Comparison of ENCODE assay signal across 7 mouse cellular contexts in genomic region chr2:158795043-158795442, GRCm38 (mm10). TPM values are rescaled to one million over a fixed set of nuclear protein-coding genes. Genes with fewer than 3 reads are reported as not detected.
A peak's percentile ranks its signal among the peaks of the same experiment; 100 is the strongest.
DNase-seq lines count a peak whose midpoint lies in the region; ATAC-seq and TF ChIP-seq lines count a peak whose summit lies in the region.

No protein-coding gene starts in this region.

- no peaks in the 10 kb centered on the region for H3K9me3 ChIP-seq in neural tube, embryonic 14.5 days (ENCODE audit: control insufficient read depth, low read length)

- TF ChIP-seq CTCF in left cerebral cortex, adult 2 months (IDR thresholded peaks at IDR 0.05): no peak
- no peak for TF ChIP-seq CTCF in embryonic fibroblast, embryonic 13.5 days (IDR thresholded peaks at IDR 0.05; ENCODE audit: borderline replicate concordance, insufficient read depth, low read length)

- peaks cover 3% of the 10 kb centered on the region; the same call in 1 of the 2 replicates for H3K4me1 ChIP-seq in embryonic fibroblast, embryonic 13.5 days (ENCODE audit: control insufficient read depth, insufficient read depth, low read length)
- H3K4me1 ChIP-seq in neural tube, embryonic 14.5 days (ENCODE audit: control insufficient read depth, insufficient read depth, low read length): peaks cover 9% of the 10 kb centered on the region; the same call in 1 of the 2 replicates

- intact Hi-C loops in left cerebral cortex, adult 2 months (cut with DNase I): loop anchor here (2.0 to 10.0 kb wide), 2 partner anchors 26 to 1800 kb away; partner anchors contain the start of gene Fam83d
- intact Hi-C loops in left cerebral cortex, postnatal 4 days (cut with DNase I): no loop called here
- intact Hi-C loops in left cerebral cortex, postnatal 14 days (cut with DNase I): no loop called here

- peak in 1 of 2 experiments; percentile 18 for DNase-seq in left cerebral cortex, adult 2 months (ENCODE audit: extremely low spot score in 1 of 2, low spot score in 2 of 2)
- DNase-seq in left cerebral cortex, postnatal 4 days: no peak
- DNase-seq in large intestine, adult 2 months (ENCODE audit: low read depth, low spot score): peak; percentile 24
- no peak for DNase-seq in left cerebral cortex, postnatal 14 days (ENCODE audit: low spot score in 2 of 2)
- no peak for DNase-seq in frontal cortex, postnatal 25 days (ENCODE audit: low spot score in 2 of 2)

- TF ChIP-seq POLR2A in embryonic fibroblast, embryonic 13.5 days (IDR thresholded peaks at IDR 0.05; ENCODE audit: low read depth, low read length): no peak

- H3K4me3 ChIP-seq in left cerebral cortex, adult 2 months: peak overlapping the region; percentile 95
- H3K4me3 ChIP-seq in embryonic fibroblast, embryonic 13.5 days (ENCODE audit: insufficient read depth, low read length): peak overlapping the region; percentile 73
- peak overlapping the region; percentile 67 for H3K4me3 ChIP-seq in neural tube, embryonic 14.5 days (ENCODE audit: low read depth, low read length)

- no peak; the same call in 1 of the 2 replicates for ATAC-seq in neural tube, embryonic 14.5 days (ENCODE audit: low read depth)

- no peaks in the 10 kb centered on the region for H3K36me3 ChIP-seq in neural tube, embryonic 14.5 days (ENCODE audit: control insufficient read depth, insufficient read depth, low read length)

- WGBS in large intestine, adult 2 months: 4% methylated on average over 15 of the region's 15 CpGs
- 12% methylated on average over 15 of the region's 15 CpGs for WGBS in neural tube, embryonic 14.5 days

- H3K27me3 ChIP-seq in neural tube, embryonic 14.5 days (ENCODE audit: control insufficient read depth, insufficient read depth, low read length): no peaks in the 10 kb centered on the region

- peak overlapping the region; percentile 77 for H3K4me2 ChIP-seq in neural tube, embryonic 14.5 days (ENCODE audit: low read depth, low read length)

- H3K27ac ChIP-seq in left cerebral cortex, adult 2 months: peak overlapping the region; percentile 84
- H3K27ac ChIP-seq in embryonic fibroblast, embryonic 13.5 days (ENCODE audit: insufficient read depth, low read length): peak overlapping the region; percentile 34; the same call in 1 of the 2 replicates
- H3K27ac ChIP-seq in neural tube, embryonic 14.5 days (ENCODE audit: low read depth, low read length): peak overlapping the region; percentile 68

- peak overlapping the region; percentile 67 for H3K9ac ChIP-seq in neural tube, embryonic 14.5 days (replicated peaks; ENCODE audit: low read depth, low read length)

RNA-seq across cellular contexts. Expression of gene Dhx35, which starts 0.4 kb away (rescaled TPM):
- total RNA-seq in left cerebral cortex, adult 2 months (2021): 10 to 100 TPM; 20.6 to 20.9 TPM
- total RNA-seq in left cerebral cortex, postnatal 4 days (2021): 10 to 100 TPM; 23.7 to 24.3 TPM
- polyA plus RNA-seq in embryonic fibroblast, embryonic 13.5 days (2011; ENCODE audit: insufficient read length, low read depth, missing spikeins): 15.8 and 21.6 TPM in 2 replicates
- polyA plus RNA-seq in large intestine, adult 2 months (2012; rRNA removed): 15.6 and 18.9 TPM in 2 replicates
- polyA plus RNA-seq in neural tube, embryonic 14.5 days (2014; fragmentation: Nextera tagmentation; extraction: Ambion mirVana): 14.5 TPM in 2 replicates
- 10 to 100 TPM; 14.1 to 17.4 TPM for total RNA-seq in left cerebral cortex, postnatal 14 days (2021)

RNA-seq across cellular contexts. Expression of gene Fam83d, which starts 27.1 kb away (rescaled TPM):
- total RNA-seq in left cerebral cortex, adult 2 months (2021): 1 to 10 TPM; 1.2 to 1.6 TPM
- total RNA-seq in left cerebral cortex, postnatal 4 days (2021): 1 to 10 TPM; 2.7 to 3.3 TPM
- 14.6 and 19.3 TPM in 2 replicates for polyA plus RNA-seq in embryonic fibroblast, embryonic 13.5 days (2011; ENCODE audit: insufficient read length, low read depth, missing spikeins)
- polyA plus RNA-seq in large intestine, adult 2 months (2012; rRNA removed): 25.6 and 26.4 TPM in 2 replicates
- 4.0 and 6.9 TPM in 2 replicates for polyA plus RNA-seq in neural tube, embryonic 14.5 days (2014; fragmentation: Nextera tagmentation; extraction: Ambion mirVana)
- 1 to 10 TPM; 1.0 to 1.3 TPM for total RNA-seq in left cerebral cortex, postnatal 14 days (2021)

Comparison
In these comparisons a context has a peak if more than half of its experiments do, and no peak if none do; other contexts are left out.
1. H3K27ac ChIP-seq: peak in every context shown above with its lines; median percentile 84 in left cerebral cortex, adult 2 months; 68 in neural tube, embryonic 14.5 days; 34 in embryonic fibroblast, embryonic 13.5 days.